Mouse (Mus musculus) spleen, adult 2 months (tissue): ENCODE measurements around the gene Zfp750. TPM values are rescaled to one million over a fixed set of nuclear protein-coding genes. Genes with fewer than 3 reads are reported as not detected.

ENCODE experiments used
- DNase-seq, 2 experiments: peaks; one replicate each; pipeline versions ENCODE4 v3.0.0 to v3.0.0-alpha.2; 2012 to 2021; ENCODE audit warnings: low spot score in 2 of 2, low read depth in 1 of 2
- H3K27ac ChIP-seq: fragments of 200-500 bp; 2 replicates; pipeline ENCODE4 v1.5.1; 2012; ENCODE audit warnings: low read length, inconsistent platforms; ENCODE audit not compliant: insufficient read depth
- H3K27me3 ChIP-seq: fragments of 200-500 bp; 2 replicates; pipeline ENCODE4 v1.6.1; 2012; ENCODE audit warnings: mild to moderate bottlenecking, moderate library complexity, low read length, inconsistent platforms; ENCODE audit not compliant: control insufficient read depth, insufficient read depth
- H3K36me3 ChIP-seq: fragments of 200-500 bp; 2 replicates; pipeline ENCODE4 v1.6.1; 2012; ENCODE audit warnings: mild to moderate bottlenecking, low read length, inconsistent platforms; ENCODE audit not compliant: control insufficient read depth, insufficient read depth
- H3K4me1 ChIP-seq: fragments of 200-500 bp; 2 replicates; pipeline ENCODE4 v1.6.1; 2011; ENCODE audit warnings: inconsistent platforms; ENCODE audit not compliant: control insufficient read depth, insufficient read depth, insufficient read length
- H3K4me3 ChIP-seq: fragments of 200-500 bp; 2 replicates; pipeline ENCODE4 v1.5.1; 2011; ENCODE audit warnings: mild to moderate bottlenecking, inconsistent platforms; ENCODE audit not compliant: insufficient read depth, insufficient read length; ENCODE audit errors: extremely low read depth
- CTCF ChIP-seq: fragments of 200-500 bp; IDR thresholded peaks from 2 replicates; pipeline ENCODE4 v1.5.1; 2011; ENCODE audit warnings: mild to moderate bottlenecking, inconsistent platforms; ENCODE audit not compliant: insufficient read depth, insufficient read length, insufficient replicate concordance; ENCODE audit errors: extremely low read depth
- POLR2A ChIP-seq: fragments of 200-500 bp; IDR thresholded peaks from 2 replicates; pipeline ENCODE4 v1.6.1; 2011; ENCODE audit warnings: low read depth, low read length, inconsistent platforms
- WGBS: fragments of 180-500 bp; shearing (Covaris S2); methylation state at CpG from one replicate; pipeline ENCODE4 v1.1.7; 2018; 5-methylcytosine and 5-hydroxymethylcytosine counted together
- polyA plus RNA-seq: library from polyadenylated mRNA; depleted of rRNA; stranded (reverse); fragments of >200 nt; gene quantifications from 2 replicates; pipeline ENCODE4 v1.2.3, GENCODE M21; 2012; rRNA removed

Gene Zfp750
- polyA plus RNA-seq, result 0.04 and 0.11 TPM in 2 replicates

DNA sequence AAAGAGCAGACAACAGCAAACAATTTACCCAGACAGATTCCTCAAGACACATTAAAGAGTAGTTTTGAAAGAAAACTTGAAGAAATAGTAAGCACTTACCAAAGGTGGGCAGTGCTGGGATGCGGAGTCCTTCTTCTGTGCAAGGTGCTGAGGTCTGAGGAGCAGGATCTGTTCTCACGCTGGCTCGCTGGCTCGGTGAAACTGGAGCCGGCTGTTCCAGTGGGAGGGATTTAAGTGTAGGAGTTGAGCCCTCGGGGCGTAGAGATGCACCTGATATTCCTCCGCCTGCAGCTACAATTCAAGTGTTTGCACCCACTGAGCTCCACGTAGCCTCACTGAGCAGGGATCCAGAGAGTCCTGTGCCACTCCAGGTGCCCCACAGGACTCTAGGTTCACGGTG is at the start of gene Zfp750:
Gene Zfp750 (minus strand): TSS at position 203 of the 400 bp plus-strand sequence.
- Histone ChIP-seq H3K4me3 (no peak within 1 kb of the TSS), H3K4me1 (no peaks in the 10 kb centered on the region), H3K36me3 (no peaks in the 10 kb centered on the region; the same call in 1 of the 2 replicates), H3K27me3 (no peaks in the 10 kb centered on the region), H3K27ac (no peak within 1 kb of the TSS)
- 96% methylated on average over 10 of the region's 10 CpGs for WGBS
- TF ChIP-seq POLR2A (no peak), CTCF (no peak)
- no peak for DNase-seq

DNA sequence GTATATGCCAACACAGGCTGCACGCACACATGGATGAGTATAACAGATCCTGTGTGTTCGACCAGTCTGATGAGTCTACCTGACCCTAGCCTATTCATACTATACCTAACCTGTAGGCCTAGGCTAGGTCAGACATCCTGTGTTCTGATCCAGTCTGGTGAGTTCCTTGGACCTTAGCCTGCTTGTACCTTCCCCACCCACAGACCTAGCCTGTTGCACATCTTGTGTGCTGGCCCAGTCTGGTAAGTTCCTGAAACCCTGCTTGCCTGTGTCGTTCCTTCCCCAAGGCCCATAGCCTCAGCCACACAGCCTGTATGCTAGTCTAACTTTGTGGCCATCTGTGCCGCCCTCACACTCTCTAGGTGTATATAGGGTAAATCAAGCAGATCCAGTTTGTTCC is 45.1 kb upstream of the Zfp750 start:
- Histone ChIP-seq H3K4me1 (peaks cover 7% of the 10 kb centered on the region; the same call in 1 of the 2 replicates), H3K36me3 (no peaks in the 10 kb centered on the region; the same call in 1 of the 2 replicates), H3K27ac (no peak overlapping the region), H3K27me3 (no peaks in the 10 kb centered on the region), H3K4me3 (no peak overlapping the region)
- TF ChIP-seq CTCF (no peak), POLR2A (no peak)
- 95% methylated on average over 4 of the region's 4 CpGs for WGBS
- no peak for DNase-seq

DNA sequence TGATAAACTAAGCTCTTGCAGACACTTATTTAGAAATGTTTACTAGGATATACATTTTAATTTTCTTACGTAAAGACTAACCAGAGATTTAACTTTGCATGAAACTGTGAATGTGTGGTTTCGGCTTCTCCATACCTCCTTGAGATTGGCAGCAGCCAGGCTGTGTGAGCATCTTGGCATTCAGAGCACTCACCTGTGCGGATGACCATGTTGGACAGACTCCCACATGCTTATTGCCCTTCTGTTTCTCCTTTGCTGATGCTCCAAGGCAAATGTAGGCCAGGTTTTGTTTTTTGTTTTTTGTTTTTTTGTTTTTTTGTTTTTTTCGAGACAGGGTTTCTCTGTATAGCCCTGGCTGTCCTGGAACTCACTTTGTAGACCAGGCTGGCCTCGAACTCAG is 44.2 kb upstream of the Zfp750 start:
- H3K4me3 ChIP-seq, result no peak overlapping the region
- H3K4me1 ChIP-seq, result peaks cover 13% of the 10 kb centered on the region; the same call in 1 of the 2 replicates
- H3K36me3 ChIP-seq, result no peaks in the 10 kb centered on the region; the same call in 1 of the 2 replicates
- 92% methylated on average over 5 of the region's 5 CpGs for WGBS
- TF ChIP-seq CTCF (no peak), POLR2A (no peak)
- no peak for DNase-seq
- H3K27me3 ChIP-seq, result no peaks in the 10 kb centered on the region
- no peak overlapping the region for H3K27ac ChIP-seq

DNA sequence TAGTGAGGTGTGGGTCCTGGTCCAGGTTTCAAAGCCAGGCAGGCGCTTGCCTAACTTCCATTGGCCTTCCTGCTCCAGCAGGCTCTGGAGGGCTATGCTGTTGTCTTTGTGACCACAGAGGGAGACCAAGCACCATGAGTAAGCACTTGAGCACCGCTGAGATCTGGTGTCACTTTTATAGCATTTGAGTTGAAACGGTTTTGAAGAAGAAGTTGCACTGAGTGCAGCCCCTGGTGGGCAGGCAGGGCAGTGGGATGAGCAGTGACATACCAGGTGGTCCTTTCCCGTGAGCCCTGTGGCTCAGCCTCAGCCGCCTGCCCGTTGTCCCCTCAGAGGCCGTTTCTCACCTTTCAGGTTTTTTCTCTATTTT is 41.1 kb upstream of the Zfp750 start:
- WGBS, result 33% methylated on average over 7 of the region's 7 CpGs
- no peak for DNase-seq
- H3K36me3 ChIP-seq, result no peaks in the 10 kb centered on the region; the same call in 1 of the 2 replicates
- no peak for TF ChIP-seq POLR2A
- no peak for TF ChIP-seq CTCF
- H3K4me3 ChIP-seq, result no peak overlapping the region
- H3K27ac ChIP-seq, result no peak overlapping the region
- H3K27me3 ChIP-seq, result no peaks in the 10 kb centered on the region
- peaks cover 13% of the 10 kb centered on the region; the same call in 1 of the 2 replicates for H3K4me1 ChIP-seq

DNA sequence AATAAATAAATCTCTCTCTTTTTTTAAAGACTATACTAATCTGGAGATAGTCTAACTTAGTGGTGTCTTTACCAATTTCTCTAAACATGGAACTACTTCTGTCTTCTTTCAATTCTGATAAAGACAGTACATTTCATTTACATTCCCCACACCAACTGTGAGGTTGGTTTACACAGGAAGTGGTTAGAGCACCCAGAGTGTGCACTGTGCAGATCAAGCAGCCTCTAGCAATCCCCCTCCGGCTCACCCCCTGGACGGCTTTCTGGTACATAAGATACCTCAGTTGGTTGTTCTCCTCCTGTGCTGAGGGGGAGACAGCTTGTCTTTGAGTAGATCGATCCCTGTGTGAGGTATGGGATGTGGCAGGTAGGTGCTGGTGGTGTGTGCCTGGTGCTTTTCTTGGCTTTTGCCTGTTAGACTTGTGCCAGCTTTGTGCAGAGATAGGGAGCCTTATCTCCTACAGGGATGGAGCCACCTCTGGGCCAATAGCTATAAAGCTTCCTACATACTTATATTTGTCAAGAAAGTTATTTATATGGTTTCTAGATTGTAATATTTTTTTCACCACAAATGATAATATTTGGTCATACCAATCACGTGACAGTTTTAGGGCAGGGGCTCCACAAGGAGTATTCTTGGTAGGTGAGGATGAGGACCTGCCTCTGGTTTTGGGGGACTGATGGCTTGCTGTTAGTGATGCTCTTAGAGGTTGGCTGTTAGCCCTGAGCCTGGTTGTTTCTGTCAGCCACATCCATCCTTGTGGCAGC is 40.6 kb upstream of the Zfp750 start:
- TF ChIP-seq CTCF (no peak), POLR2A (no peak)
- WGBS, result 16% methylated on average over 4 of the region's 4 CpGs
- DNase-seq, result peak; percentile 36 to 42
- H3K27ac ChIP-seq, result peak overlapping the region; percentile 55; the same call in 1 of the 2 replicates
- H3K4me3 ChIP-seq, result no peak overlapping the region
- peaks cover 13% of the 10 kb centered on the region; the same call in 1 of the 2 replicates for H3K4me1 ChIP-seq
- no peaks in the 10 kb centered on the region; the same call in 1 of the 2 replicates for H3K36me3 ChIP-seq
- no peaks in the 10 kb centered on the region for H3K27me3 ChIP-seq

DNA sequence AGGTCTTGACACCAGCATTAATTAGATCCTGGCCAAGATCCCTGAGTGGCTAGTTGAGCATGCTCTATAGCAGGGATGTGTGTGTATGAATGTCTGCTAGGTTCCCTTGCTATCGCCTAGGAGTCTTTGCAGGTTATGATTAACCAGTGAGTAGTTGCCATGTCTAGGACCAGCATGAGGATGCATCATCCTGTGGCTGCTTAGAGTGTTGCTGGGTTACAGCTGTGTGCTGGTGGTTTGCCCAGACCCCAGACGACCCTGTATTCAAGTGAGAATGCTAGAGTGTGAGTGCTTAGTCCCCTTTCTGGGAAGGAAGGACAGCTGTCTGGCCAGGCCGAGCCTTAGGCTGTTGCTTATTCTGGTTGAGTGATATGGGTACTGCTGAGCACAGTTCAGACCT is 39.4 kb upstream of the Zfp750 start:
- no peak for DNase-seq
- H3K4me1 ChIP-seq, result peaks cover 13% of the 10 kb centered on the region; the same call in 1 of the 2 replicates
- no peaks in the 10 kb centered on the region; the same call in 1 of the 2 replicates for H3K36me3 ChIP-seq
- no peaks in the 10 kb centered on the region for H3K27me3 ChIP-seq
- TF ChIP-seq POLR2A (no peak), CTCF (no peak)
- 0 out of 2 replicates have a peak overlapping the region, but pooled peaks have one; percentile 18 for H3K27ac ChIP-seq
- H3K4me3 ChIP-seq, result no peak overlapping the region
- 69% methylated on average over 3 of the region's 3 CpGs for WGBS

DNA sequence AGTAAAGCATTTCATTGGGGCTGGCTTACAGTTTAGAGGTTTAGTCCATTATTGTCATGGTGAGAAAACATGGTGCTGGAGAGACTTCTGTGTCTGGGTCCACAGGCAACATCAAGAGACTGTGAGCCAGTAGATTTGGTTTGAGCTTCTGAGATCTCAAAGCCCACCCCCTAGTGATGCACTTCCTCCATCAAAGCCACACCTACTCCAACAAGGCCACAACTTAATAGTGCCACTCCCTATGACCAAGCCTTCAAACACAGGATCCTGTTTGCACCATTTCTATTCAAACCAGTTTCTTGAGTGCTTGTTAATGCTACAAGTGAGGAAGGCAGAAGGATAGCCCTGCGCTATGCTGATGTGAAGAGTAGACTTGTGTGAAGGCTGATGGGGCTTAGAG is 38.8 kb upstream of the Zfp750 start:
- Histone ChIP-seq H3K36me3 (no peaks in the 10 kb centered on the region; the same call in 1 of the 2 replicates), H3K4me3 (no peak overlapping the region), H3K27me3 (no peaks in the 10 kb centered on the region), H3K27ac (no peak overlapping the region), H3K4me1 (peaks cover 13% of the 10 kb centered on the region; the same call in 1 of the 2 replicates)
- TF ChIP-seq POLR2A (no peak), CTCF (no peak)
- WGBS, result 100% methylated on average over 1 of the region's 1 CpGs
- no peak for DNase-seq
